8 mouse cellular contexts compared by ENCODE assay signal in the genomic region with DNA sequence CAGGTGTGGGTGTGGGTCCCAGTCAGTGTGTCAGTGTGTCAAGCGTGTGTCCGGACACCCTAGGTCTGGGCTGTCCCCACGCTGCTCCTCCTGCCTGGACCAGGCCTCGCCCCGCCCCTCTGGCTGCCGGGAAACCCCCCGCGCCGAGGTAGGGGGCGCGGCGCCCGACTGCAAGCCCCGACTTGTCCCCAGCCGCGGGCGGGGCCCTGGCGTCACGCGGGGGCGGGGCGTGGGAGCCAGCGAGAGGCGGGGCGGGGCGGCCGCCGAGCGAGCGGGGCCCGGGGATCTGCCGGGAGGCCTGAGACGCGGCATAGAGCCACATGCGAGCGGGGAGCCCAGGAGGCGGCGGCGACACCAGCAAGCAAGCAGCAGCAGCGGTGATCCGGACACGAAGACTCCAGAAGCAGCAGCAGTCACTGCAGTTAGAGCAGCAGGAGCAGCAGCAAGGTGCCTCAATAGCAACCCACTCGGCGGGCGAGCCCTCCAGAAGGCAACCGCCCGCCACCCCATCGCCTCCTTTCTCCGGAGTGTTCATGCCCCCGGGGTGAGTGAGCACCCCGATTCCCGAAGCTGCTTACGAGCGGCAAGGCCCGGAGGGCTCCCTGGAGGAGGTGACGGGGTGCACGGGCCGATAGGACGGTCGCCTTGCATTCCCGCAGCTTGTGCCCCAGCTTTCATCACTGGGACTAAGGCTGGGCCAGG. TPM values are rescaled to one million over a fixed set of nuclear protein-coding genes. Genes with fewer than 3 reads are reported as not detected.
A peak's percentile ranks its signal among the peaks of the same experiment; 100 is the strongest.
DNase-seq lines count a peak whose midpoint lies in the region; ATAC-seq and TF ChIP-seq lines count a peak whose summit lies in the region.

No protein-coding gene starts in this region.

- ATAC-seq in forebrain, embryonic 16.5 days: peak; percentile 32

- TF ChIP-seq POLR2A in MEL (IDR thresholded peaks at IDR 0.05; ENCODE audit: control insufficient read depth in 1 of 2, insufficient read depth in 1 of 2, low read depth in 1 of 2, low read length in 2 of 2, poor library complexity in 1 of 2): peak; percentile 25 to 28; a peak in 1 of 4 replicates

- under 1% methylated on average over 51 of the region's 61 CpGs for WGBS in forebrain, embryonic 16.5 days

- peak overlapping the region; percentile 43 for H3K27ac ChIP-seq in MEL (ENCODE audit: control insufficient read depth, low read depth, low read length)
- peak overlapping the region; percentile 47 for H3K27ac ChIP-seq in forebrain, embryonic 16.5 days (ENCODE audit: low read length)

- DNase-seq in MEL (ENCODE audit: low read depth, low spot score): peak; percentile 81
- peak; percentile 86 to 94 for DNase-seq in cerebellum, adult 18-20 months
- peak; percentile 93 to 95 for DNase-seq in heart, postnatal 36 days
- DNase-seq in layer of hippocampus, adult 8-10 months (ENCODE audit: low spot score in 2 of 2): peak; percentile 63 to 75
- DNase-seq in lung, postnatal 10 days: peak; percentile 93
- DNase-seq in ovary, postnatal 10 days (ENCODE audit: low spot score): peak; percentile 78
- DNase-seq in thymus, postnatal 25 days: peak; percentile 95

- TF ChIP-seq CTCF in MEL (IDR thresholded peaks at IDR 0.05 in 2 of 3, conservative IDR thresholded peaks at IDR 0.05 in 1 of 3; ENCODE audit: control insufficient read depth in 1 of 3, insufficient read depth in 1 of 3, low read depth in 2 of 3, low read length in 3 of 3, poor library complexity in 1 of 3, severe bottlenecking in 1 of 3): no peak; a peak in 1 of 6 replicates

- TF ChIP-seq EP300 in MEL (IDR thresholded peaks at IDR 0.05; ENCODE audit: low read depth in 1 of 2, low read length in 2 of 2): no peak

- intact Hi-C loops in heart, postnatal 36 days (cut with DNase I): no loop called here

- peak overlapping the region; percentile 72 to 75 for H3K4me3 ChIP-seq in MEL (ENCODE audit: control insufficient read depth in 1 of 2, insufficient read depth in 1 of 2, low read depth in 2 of 2, low read length in 2 of 2)
- peak overlapping the region; percentile 75 for H3K4me3 ChIP-seq in forebrain, embryonic 16.5 days (replicated peaks; ENCODE audit: low read length)

- peak overlapping the region; percentile 98 for H3K4me2 ChIP-seq in forebrain, embryonic 16.5 days (ENCODE audit: low read length)

- peaks cover 0 to 5% of the 10 kb centered on the region in 2 experiments; a peak in 2 of 4 replicates for H3K36me3 ChIP-seq in MEL (ENCODE audit: control insufficient read depth in 1 of 2, insufficient read depth in 2 of 2, low read length in 2 of 2)
- no peaks in the 10 kb centered on the region for H3K36me3 ChIP-seq in forebrain, embryonic 16.5 days (ENCODE audit: control insufficient read depth, insufficient read depth)

- peaks cover 4 to 14% of the 10 kb centered on the region in 2 experiments; a peak in 3 of 4 replicates for H3K4me1 ChIP-seq in MEL (ENCODE audit: control insufficient read depth in 1 of 2, insufficient read depth in 2 of 2, low read length in 2 of 2)
- H3K4me1 ChIP-seq in forebrain, embryonic 16.5 days (replicated peaks; ENCODE audit: control insufficient read depth, insufficient read depth, low read length): peaks cover 43% of the 10 kb centered on the region

- peaks cover 14% of the 10 kb centered on the region for H3K79me2 ChIP-seq in MEL (ENCODE audit: control insufficient read depth, insufficient read depth, low read length, poor library complexity)

- TF ChIP-seq RAD21 in MEL (IDR thresholded peaks at IDR 0.05; ENCODE audit: low read depth, low read length): no peak

- no peaks in the 10 kb centered on the region for H3K9me3 ChIP-seq in MEL (replicated peaks; ENCODE audit: insufficient read depth, low read length)
- H3K9me3 ChIP-seq in forebrain, embryonic 16.5 days (ENCODE audit: control insufficient read depth, low read length): no peaks in the 10 kb centered on the region

- H3K9ac ChIP-seq in MEL (ENCODE audit: control insufficient read depth, low read depth, low read length, poor library complexity, severe bottlenecking): peak overlapping the region; percentile 75
- peak overlapping the region; percentile 63 for H3K9ac ChIP-seq in forebrain, embryonic 16.5 days (replicated peaks; ENCODE audit: low read depth, low read length)

- H3K27me3 ChIP-seq in MEL (ENCODE audit: control insufficient read depth in 1 of 2, insufficient read depth in 2 of 2, low read length in 2 of 2): no peaks in the 10 kb centered on the region
- H3K27me3 ChIP-seq in forebrain, embryonic 16.5 days (replicated peaks; ENCODE audit: control insufficient read depth, insufficient read depth, low read length): peaks cover 4% of the 10 kb centered on the region; the same call in 1 of the 2 replicates

TF ChIP-seq in MEL, 35 proteins besides CTCF, POLR2A, EP300 and RAD21:
- TF ChIP-seq GABPA (IDR thresholded peaks at IDR 0.05; ENCODE audit: low read depth, low read length) (no peak), GATA1 (IDR thresholded peaks at IDR 0.05; ENCODE audit: low read depth, low read length) (no peak), KAT2A (conservative IDR thresholded peaks at IDR 0.05; ENCODE audit: low read depth, low read length) (no peak), JUND (IDR thresholded peaks at IDR 0.05; ENCODE audit: low read depth, low read length) (no peak), ZNF384 (IDR thresholded peaks at IDR 0.05; ENCODE audit: low read depth, low read length) (no peak), ZC3H11A (IDR thresholded peaks at IDR 0.05; ENCODE audit: low read depth, low read length) (no peak), UBTF (IDR thresholded peaks at IDR 0.05; ENCODE audit: borderline replicate concordance, insufficient read depth, low read depth, low read length) (no peak), HCFC1 (IDR thresholded peaks at IDR 0.05; ENCODE audit: low read depth, low read length) (no peak), MYB (IDR thresholded peaks at IDR 0.05; ENCODE audit: low read depth, low read length) (no peak), BHLHE40 (IDR thresholded peaks at IDR 0.05; ENCODE audit: borderline replicate concordance, low read depth, low read length) (no peak), SMC3 (IDR thresholded peaks at IDR 0.05; ENCODE audit: low read depth, low read length) (no peak), POLR2AphosphoS5 (IDR thresholded peaks at IDR 0.05; ENCODE audit: borderline replicate concordance, low read depth, low read length) (no peak), TCF12 (IDR thresholded peaks at IDR 0.05; ENCODE audit: low read depth, low read length) (no peak), CHD2 (IDR thresholded peaks at IDR 0.05; ENCODE audit: low read length) (no peak), USF1 (IDR thresholded peaks at IDR 0.05; ENCODE audit: low read depth, low read length) (no peak), ETS1 (IDR thresholded peaks at IDR 0.05; ENCODE audit: low read depth, low read length) (peak; percentile 26; the same call in 1 of the 2 replicates), SIN3A (IDR thresholded peaks at IDR 0.05; ENCODE audit: low read length) (no peak), E2F4 (IDR thresholded peaks at IDR 0.05; ENCODE audit: borderline replicate concordance, low read depth, low read length) (no peak), MAZ (IDR thresholded peaks at IDR 0.05; ENCODE audit: low read depth, low read length) (0 out of 2 replicates have a peak, but pooled peaks have one; percentile 62), ZMIZ1 (IDR thresholded peaks at IDR 0.05; ENCODE audit: low read depth, low read length) (no peak), MAFK (IDR thresholded peaks at IDR 0.05; ENCODE audit: borderline replicate concordance, low read depth, low read length) (no peak), RCOR1 (IDR thresholded peaks at IDR 0.05; ENCODE audit: low read depth, low read length) (no peak), NELFE (IDR thresholded peaks at IDR 0.05; ENCODE audit: low read depth, low read length) (peak; percentile 35; the same call in 1 of the 2 replicates), ELF1 (IDR thresholded peaks at IDR 0.05; ENCODE audit: low read depth, low read length) (no peak), MYC (IDR thresholded peaks at IDR 0.05; ENCODE audit: low read depth, low read length) (no peak), ZKSCAN1 (IDR thresholded peaks at IDR 0.05; ENCODE audit: low read depth, low read length) (peak; percentile 42; the same call in 1 of the 2 replicates)

RNA-seq across cellular contexts. Expression of gene Bbc3, which starts 1.3 kb away (rescaled TPM):
- 2.9 and 4.4 TPM in 2 replicates for total RNA-seq in MEL (2012; rRNA removed)
- 1 to 10 TPM in 1 of 2 experiments, not detected in 1; 9.3 TPM for polyA plus RNA-seq in MEL (2012; ENCODE audit: insufficient read depth in 1 of 2, insufficient read length in 2 of 2, low read depth in 1 of 2, low replicate concordance in 2 of 2, missing spikeins in 1 of 2)
- 17.6 and 18.9 TPM in 2 replicates for polyA plus RNA-seq in forebrain, embryonic 16.5 days (2015; fragmentation: Nextera tagmentation; extraction: Ambion mirVana)
- 1 to 10 TPM; 3.1 to 5.0 TPM for total RNA-seq in heart, postnatal 36 days (2021)
- total RNA-seq in layer of hippocampus, adult 8-10 months (2022): 10 to 100 TPM in 3 of 4 experiments, 1 to 10 TPM in 1; 8.9 to 14.4 (median 10.9) TPM

RNA-seq across cellular contexts. Expression of gene Ccdc9, which starts 22.9 kb away (rescaled TPM):
- total RNA-seq in MEL (2012; rRNA removed): 57.4 and 63.6 TPM in 2 replicates
- 10 to 100 TPM in 1 of 2 experiments, not detected in 1; 97.1 TPM for polyA plus RNA-seq in MEL (2012; ENCODE audit: insufficient read depth in 1 of 2, insufficient read length in 2 of 2, low read depth in 1 of 2, low replicate concordance in 2 of 2, missing spikeins in 1 of 2)
- 25.0 and 29.4 TPM in 2 replicates for polyA plus RNA-seq in forebrain, embryonic 16.5 days (2015; fragmentation: Nextera tagmentation; extraction: Ambion mirVana)
- total RNA-seq in heart, postnatal 36 days (2021): 10 to 100 TPM; 34.6 to 36.9 TPM
- total RNA-seq in layer of hippocampus, adult 8-10 months (2022): 10 to 100 TPM; 72.6 to 88.3 (median 86.3) TPM

RNA-seq across cellular contexts. Expression of gene Inafm1, which starts 36.1 kb away (rescaled TPM):
- total RNA-seq in MEL (2012; rRNA removed): 38.0 and 50.7 TPM in 2 replicates
- polyA plus RNA-seq in MEL (2012; ENCODE audit: insufficient read depth in 1 of 2, insufficient read length in 2 of 2, low read depth in 1 of 2, low replicate concordance in 2 of 2, missing spikeins in 1 of 2): 10 to 100 TPM in 1 of 2 experiments, not detected in 1; 87.6 TPM
- 23.3 and 27.2 TPM in 2 replicates for polyA plus RNA-seq in forebrain, embryonic 16.5 days (2015; fragmentation: Nextera tagmentation; extraction: Ambion mirVana)
- 10 to 100 TPM; 17.0 to 17.8 TPM for total RNA-seq in heart, postnatal 36 days (2021)
- total RNA-seq in layer of hippocampus, adult 8-10 months (2022): 10 to 100 TPM; 30.9 to 39.3 (median 33.1) TPM

RNA-seq across cellular contexts. Expression of gene C5ar1, which starts 50.1 kb away (rescaled TPM):
- total RNA-seq in MEL (2012; rRNA removed): not detected in 2 replicates
- not detected for polyA plus RNA-seq in MEL (2012; ENCODE audit: insufficient read depth in 1 of 2, insufficient read length in 2 of 2, low read depth in 1 of 2, low replicate concordance in 2 of 2, missing spikeins in 1 of 2)
- 1.2 and 2.0 TPM in 2 replicates for polyA plus RNA-seq in forebrain, embryonic 16.5 days (2015; fragmentation: Nextera tagmentation; extraction: Ambion mirVana)
- 1 to 10 TPM; 6.4 to 7.8 TPM for total RNA-seq in heart, postnatal 36 days (2021)
- 1 to 10 TPM in 3 of 4 experiments, under 1 TPM in 1; 0.61 to 5.4 (median 3.0) TPM for total RNA-seq in layer of hippocampus, adult 8-10 months (2022)

Comparison
In these comparisons a context has a peak if more than half of its experiments do, and no peak if none do; other contexts are left out.
1. Peak in every context shown above with its lines: DNase-seq, ATAC-seq, H3K4me3 ChIP-seq and H3K27ac ChIP-seq.